Mouse (Mus musculus): ENCODE results near the gene S100a5.

DNA sequence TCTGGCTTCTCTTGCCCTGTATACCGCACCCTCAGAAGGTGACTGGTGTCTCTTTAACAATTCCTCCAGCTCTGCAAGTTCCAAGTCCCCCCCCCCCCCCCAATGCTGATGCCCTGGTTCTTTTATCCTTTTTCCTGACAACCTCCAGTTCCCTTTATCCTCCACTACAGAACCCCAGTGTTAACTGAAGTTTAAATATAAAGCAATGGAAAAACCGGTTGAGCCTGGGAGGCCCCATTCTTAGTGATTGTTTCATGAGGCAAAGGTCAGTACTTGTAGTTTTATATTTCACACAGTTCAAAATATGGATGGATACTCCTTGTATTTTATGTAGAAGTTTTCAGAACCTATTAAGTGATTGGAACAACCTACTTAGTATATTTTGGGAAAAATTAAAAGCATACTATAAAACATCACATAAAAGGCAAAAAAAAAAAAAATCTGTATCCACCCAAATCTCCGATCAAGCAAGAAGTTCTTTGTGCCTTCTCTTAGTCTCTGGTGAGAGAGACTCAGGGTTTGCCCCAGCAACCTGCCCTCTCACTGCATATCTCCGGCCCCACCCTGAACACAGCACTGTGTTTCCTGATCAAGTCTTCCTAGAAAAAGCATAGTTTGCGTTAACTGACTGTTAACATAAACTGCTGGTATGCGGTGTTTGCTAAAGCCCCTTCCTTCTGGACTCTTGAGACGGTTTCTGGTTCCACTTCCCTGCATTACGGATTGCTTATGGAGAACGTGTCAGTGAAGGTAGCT, 18.1 kb downstream of the S100a5 start:
- TF ChIP-seq CTCF (IDR thresholded peaks at IDR 0.05; ENCODE audit: borderline replicate concordance, insufficient read depth, low read depth, low read length) (no peak), POLR2A (IDR thresholded peaks at IDR 0.05; ENCODE audit: borderline replicate concordance, insufficient read depth, low read length) (no peak)
